Mouse (Mus musculus) heart, postnatal 0 days (tissue): ENCODE results near the gene Dlg4. TPM values are rescaled to one million over a fixed set of nuclear protein-coding genes. Genes with fewer than 3 reads are reported as not detected.

Source experiments
- ATAC-seq: fragments of 200-750 bp; cut with Nextera tagmentation; 2 replicates; pipeline ENCODE4 v1.8.0; 2017; ENCODE audit warnings: low read depth, moderate number of reproducible peaks, moderate library complexity; ENCODE audit not compliant: insufficient read depth
- DNase-seq: peaks from one replicate; pipeline ENCODE4 v3.0.0-alpha.2; 2016; ENCODE audit warnings: low spot score
- H3K27ac ChIP-seq: fragments of 300-500 bp; sonication (generic); 2 replicates; pipeline ENCODE4 v1.5.1; 2014; ENCODE audit warnings: low read depth, mild to moderate bottlenecking
- H3K27me3 ChIP-seq: fragments of 300-500 bp; sonication (generic); 2 replicates; pipeline ENCODE4 v1.6.1; 2014; ENCODE audit warnings: low read length, mixed read lengths; ENCODE audit not compliant: control insufficient read depth, insufficient read depth
- H3K36me3 ChIP-seq: fragments of 300-500 bp; sonication (generic); replicated peaks from 2 replicates; pipeline ENCODE4 v1.6.1; 2014; ENCODE audit warnings: low read length, mixed read lengths; ENCODE audit not compliant: control insufficient read depth, insufficient read depth
- H3K4me1 ChIP-seq: fragments of 300-500 bp; sonication (generic); 2 replicates; pipeline ENCODE4 v1.6.1; 2014; ENCODE audit warnings: antibody characterized with exemption; ENCODE audit not compliant: control insufficient read depth, insufficient read depth
- H3K4me2 ChIP-seq: fragments of 300-500 bp; sonication (generic); 2 replicates; pipeline ENCODE4 v1.6.1; 2014; ENCODE audit warnings: low read depth, mild to moderate bottlenecking, low read length, moderate library complexity
- H3K4me3 ChIP-seq: fragments of 300-500 bp; sonication (generic); 2 replicates; pipeline ENCODE4 v1.5.1; 2014; ENCODE audit warnings: low read depth, low read length
- H3K9ac ChIP-seq: fragments of 300-500 bp; sonication (generic); replicated peaks from 2 replicates; pipeline ENCODE4 v1.6.1; 2014; ENCODE audit warnings: low read depth, low read length, mixed read lengths
- H3K9me3 ChIP-seq: fragments of 300-500 bp; sonication (generic); replicated peaks from 2 replicates; pipeline ENCODE4 v1.6.1; 2016; ENCODE audit warnings: low read length; ENCODE audit not compliant: control insufficient read depth
- CTCF ChIP-seq: IDR thresholded peaks from 2 replicates; pipeline ENCODE4 v1.5.1; 2016; ENCODE audit warnings: antibody characterized with exemption, control low read depth, low read depth
- EP300 ChIP-seq: IDR thresholded peaks from 2 replicates; pipeline ENCODE4 v1.6.1; 2016; ENCODE audit warnings: antibody characterized with exemption, low read depth
- WGBS: fragments of 180-500 bp; shearing (Covaris S2); extraction: QIAGEN DNeasy Blood & Tissue Kit; methylation state at CpG from one replicate; pipeline ENCODE4 v1.1.7; 2014; 5-methylcytosine and 5-hydroxymethylcytosine counted together
- polyA plus RNA-seq: library from polyadenylated mRNA; unstranded; fragments of >200 nt; fragmentation: Nextera tagmentation; extraction: Ambion mirVana; gene quantifications from 2 replicates; pipeline ENCODE4 v1.2.1, GENCODE M21; 2015
- total RNA-seq: library from RNA; depleted of rRNA; stranded (reverse); fragments of >200 nt; gene quantifications from 2 replicates; pipeline ENCODE4 v1.2.3, GENCODE M21; 2014; ENCODE audit warnings: low replicate concordance

Dlg4 gene
- total and polyA plus RNA-seq, 2 experiments from 2014 or later, result 2.2 to 10.3 TPM

GRCm38 (mm10) chr11:69979827-69980195 lies 36.9 kb upstream of the Dlg4 start:
- Histone ChIP-seq H3K36me3 (peaks cover 36% of the 10 kb centered on the region), H3K4me1 (peaks cover 25% of the 10 kb centered on the region), H3K4me3 (peak overlapping the region; percentile 99), H3K27ac (peak overlapping the region; percentile 100), H3K4me2 (peak overlapping the region; percentile 98), H3K9me3 (no peaks in the 10 kb centered on the region), H3K9ac (peak overlapping the region; percentile 100), H3K27me3 (no peaks in the 10 kb centered on the region)
- ATAC-seq (no peak), DNase-seq (no peak)
- 2% methylated on average over 16 of the region's 16 CpGs for WGBS
- TF ChIP-seq CTCF (no peak), EP300 (no peak; the same call in 1 of the 2 replicates)

GRCm38 (mm10) chr11:69980196-69981140 lies 36.3 kb upstream of the Dlg4 start:
- H3K27me3 ChIP-seq, result no peaks in the 10 kb centered on the region
- peaks cover 36% of the 10 kb centered on the region for H3K36me3 ChIP-seq
- ATAC-seq (peak; percentile 95), DNase-seq (peak; percentile 100)
- H3K4me3 ChIP-seq, result peak overlapping the region; percentile 99
- peaks cover 25% of the 10 kb centered on the region for H3K4me1 ChIP-seq
- H3K27ac ChIP-seq, result peak overlapping the region; percentile 100
- H3K9ac ChIP-seq, result peak overlapping the region; percentile 100
- TF ChIP-seq CTCF (no peak), EP300 (peak; percentile 66)
- under 1% methylated on average over 44 of the region's 60 CpGs for WGBS
- no peaks in the 10 kb centered on the region for H3K9me3 ChIP-seq
- peak overlapping the region; percentile 98 for H3K4me2 ChIP-seq

- no peaks in the 10 kb centered on the region for H3K9me3 ChIP-seq
- ATAC-seq (no peak), DNase-seq (no peak)
- no peaks in the 10 kb centered on the region for H3K27me3 ChIP-seq
- under 1% methylated on average over 38 of the region's 43 CpGs for WGBS
- H3K36me3 ChIP-seq, result peaks cover 35% of the 10 kb centered on the region
- no peak for TF ChIP-seq EP300
- no peak for TF ChIP-seq CTCF
- peak within 1 kb of the TSS; percentile 99 for H3K4me3 ChIP-seq
- H3K4me1 ChIP-seq, result peaks cover 25% of the 10 kb centered on the region
- peak within 1 kb of the TSS; percentile 98 for H3K4me2 ChIP-seq
- H3K27ac ChIP-seq, result peak within 1 kb of the TSS; percentile 100
- H3K9ac ChIP-seq, result peak within 1 kb of the TSS; percentile 100
Measured at GRCm38 (mm10) chr11:69981141-69981762, 35.5 kb upstream of the Dlg4 start, which contains the start of gene Ctdnep1. Gene Ctdnep1 (plus strand): TSS chr11:69981156.

GRCm38 (mm10) chr11:69982225-69982624 lies 34.5 kb upstream of the Dlg4 start, which contains the start of gene Elp5:
Gene Elp5 (minus strand): TSS chr11:69982517.
- Histone ChIP-seq H3K4me2 (peak within 1 kb of the TSS; percentile 96), H3K4me1 (peaks cover 25% of the 10 kb centered on the region), H3K9ac (peak within 1 kb of the TSS; percentile 100), H3K27me3 (no peaks in the 10 kb centered on the region), H3K36me3 (peaks cover 40% of the 10 kb centered on the region), H3K27ac (peak within 1 kb of the TSS; percentile 100), H3K9me3 (no peaks in the 10 kb centered on the region), H3K4me3 (peak within 1 kb of the TSS; percentile 99)
- WGBS, result 46% methylated on average over 8 of the region's 8 CpGs
- DNase-seq (no peak), ATAC-seq (no peak)
- no peak for TF ChIP-seq EP300
- no peak for TF ChIP-seq CTCF

GRCm38 (mm10) chr11:69982877-69983276 lies 33.9 kb upstream of the Dlg4 start:
- Histone ChIP-seq H3K4me2 (peak overlapping the region; percentile 96), H3K4me1 (peaks cover 25% of the 10 kb centered on the region), H3K27ac (peak overlapping the region; percentile 100), H3K9ac (peak overlapping the region; percentile 100), H3K4me3 (peak overlapping the region; percentile 99), H3K9me3 (no peaks in the 10 kb centered on the region), H3K27me3 (no peaks in the 10 kb centered on the region), H3K36me3 (peaks cover 41% of the 10 kb centered on the region)
- 12% methylated on average over 5 of the region's 5 CpGs for WGBS
- TF ChIP-seq EP300 (no peak), CTCF (no peak)
- ATAC-seq (no peak), DNase-seq (peak; percentile 51)
